In the genomic region with DNA sequence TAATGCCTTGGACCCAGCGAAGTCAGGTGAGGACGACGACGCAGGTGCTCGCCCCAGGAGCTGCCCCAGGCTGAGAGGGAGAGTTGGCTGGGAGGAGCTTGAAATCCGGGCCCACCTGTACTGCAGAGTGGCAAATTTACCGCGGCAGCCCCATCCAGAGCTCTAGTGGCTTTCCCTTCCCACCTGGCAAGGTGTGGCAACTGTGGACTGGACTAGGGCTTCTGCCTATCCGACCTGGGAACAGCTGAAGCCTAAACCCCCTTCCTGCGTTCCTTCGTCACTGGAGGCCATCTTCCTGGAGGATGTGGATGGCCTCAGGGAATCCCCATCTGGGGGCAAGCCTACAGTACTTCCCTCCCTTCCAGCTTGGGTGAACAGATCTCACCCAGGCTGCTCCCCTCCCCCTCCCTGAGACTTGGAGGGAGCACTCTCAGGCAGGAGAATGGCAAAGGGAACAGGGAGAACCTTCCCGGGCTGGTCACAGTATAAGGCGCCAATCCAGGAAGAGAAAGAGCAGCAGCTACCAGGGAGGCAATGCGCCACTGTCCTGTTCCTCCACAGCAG, we compare ENCODE assay signal across 9 mouse cellular contexts. TPM values are rescaled to one million over a fixed set of nuclear protein-coding genes. Genes with fewer than 3 reads are reported as not detected.
DNase-seq lines count a peak whose midpoint lies in the region; ATAC-seq and TF ChIP-seq lines count a peak whose summit lies in the region.
"Had no signal": no experiment of that assay in that cellular context is flagged by ENCODE, and none has a peak within 500 bp of the region (broad histone marks: within the 10 kb centered on the region; RNA-seq: fewer than 3 reads in every experiment).

No protein-coding gene starts in this region.

- no peak overlapping the region for H3K4me2 ChIP-seq in heart, embryonic 16.5 days (ENCODE audit: low read depth, low read length)
- H3K4me2 ChIP-seq in neural tube, embryonic 15.5 days: no peak overlapping the region
- H3K4me2 ChIP-seq in hindbrain, embryonic 16.5 days (ENCODE audit: low read length): no peak overlapping the region
- no peak overlapping the region for H3K4me2 ChIP-seq in stomach, postnatal 0 days (replicated peaks; ENCODE audit: low read depth)

- no peak for ATAC-seq in heart, embryonic 16.5 days (replicated peaks; ENCODE audit: extremely low read depth, insufficient read depth, low FRiP score)
- no peak for ATAC-seq in neural tube, embryonic 15.5 days (ENCODE audit: low FRiP score)
- ATAC-seq in hindbrain, embryonic 16.5 days: no peak
- no peak for ATAC-seq in stomach, postnatal 0 days (ENCODE audit: low FRiP score, low TSS enrichment)

- H3K36me3 ChIP-seq in heart, embryonic 16.5 days (ENCODE audit: control insufficient read depth, insufficient read depth): no peaks in the 10 kb centered on the region
- no peaks in the 10 kb centered on the region for H3K36me3 ChIP-seq in neural tube, embryonic 15.5 days
- no peaks in the 10 kb centered on the region for H3K36me3 ChIP-seq in hindbrain, embryonic 16.5 days (ENCODE audit: control insufficient read depth, insufficient read depth, low read length)
- no peaks in the 10 kb centered on the region for H3K36me3 ChIP-seq in stomach, postnatal 0 days (ENCODE audit: control insufficient read depth, insufficient read depth, low read length)

- DNase-seq in heart, adult 8-10 months (ENCODE audit: low spot score): no peak
- DNase-seq in neural tube, embryonic 10.5 days (ENCODE audit: extremely low spot score, low spot score): no peak
- DNase-seq in stomach, postnatal 0 days (ENCODE audit: low spot score): no peak
- no peak for DNase-seq in retina, embryonic 14.5 days (ENCODE audit: low spot score)
- DNase-seq: gastrocnemius, postnatal 10 days; layer of hippocampus, postnatal 36 days had no signal

- no peak for TF ChIP-seq CTCF in stomach, postnatal 0 days (IDR thresholded peaks at IDR 0.05; ENCODE audit: low read depth)

- no peak for TF ChIP-seq EP300 in stomach, postnatal 0 days (optimal IDR thresholded peaks at IDR 0.05)

- 69% methylated on average over 14 of the region's 14 CpGs for WGBS in heart, embryonic 16.5 days
- WGBS in neural tube, embryonic 15.5 days: 68% methylated on average over 14 of the region's 14 CpGs
- WGBS in hindbrain, embryonic 16.5 days: 75% methylated on average over 14 of the region's 14 CpGs
- 54% methylated on average over 14 of the region's 14 CpGs for WGBS in stomach, postnatal 0 days

- peak overlapping the region; percentile 30; the same call in 1 of the 2 replicates for H3K9ac ChIP-seq in heart, embryonic 16.5 days (ENCODE audit: low read length)
- 0 out of 2 replicates have a peak overlapping the region, but pooled peaks have one; percentile 1 for H3K9ac ChIP-seq in neural tube, embryonic 15.5 days (replicated peaks)
- H3K9ac ChIP-seq in hindbrain, embryonic 16.5 days (ENCODE audit: low read depth, low read length): peak overlapping the region; percentile 11; the same call in 1 of the 2 replicates
- peak overlapping the region; percentile 23; the same call in 1 of the 2 replicates for H3K9ac ChIP-seq in stomach, postnatal 0 days (ENCODE audit: low read length)

- no peak overlapping the region for H3K4me3 ChIP-seq in heart, embryonic 16.5 days (ENCODE audit: low read length)
- no peak overlapping the region for H3K4me3 ChIP-seq in neural tube, embryonic 15.5 days (replicated peaks)
- H3K4me3 ChIP-seq in hindbrain, embryonic 16.5 days (ENCODE audit: low read length): no peak overlapping the region
- H3K4me3 ChIP-seq in stomach, postnatal 0 days (ENCODE audit: low read depth, low read length): no peak overlapping the region

- no peaks in the 10 kb centered on the region for H3K9me3 ChIP-seq in heart, embryonic 16.5 days (replicated peaks; ENCODE audit: control insufficient read depth, low read length)
- H3K9me3 ChIP-seq in neural tube, embryonic 15.5 days (replicated peaks): no peaks in the 10 kb centered on the region
- no peaks in the 10 kb centered on the region for H3K9me3 ChIP-seq in hindbrain, embryonic 16.5 days (ENCODE audit: control insufficient read depth, low read length)
- no peaks in the 10 kb centered on the region for H3K9me3 ChIP-seq in stomach, postnatal 0 days (ENCODE audit: control insufficient read depth, low read length)

- peak overlapping the region; percentile 77 for H3K27ac ChIP-seq in heart, embryonic 16.5 days (ENCODE audit: low read length)
- no peak overlapping the region for H3K27ac ChIP-seq in neural tube, embryonic 15.5 days (replicated peaks)
- H3K27ac ChIP-seq in hindbrain, embryonic 16.5 days (ENCODE audit: low read depth, low read length): no peak overlapping the region
- H3K27ac ChIP-seq in stomach, postnatal 0 days (replicated peaks): peak overlapping the region; percentile 53

- H3K4me1 ChIP-seq in heart, embryonic 16.5 days (ENCODE audit: control insufficient read depth, insufficient read depth, low read length): peaks cover 79% of the 10 kb centered on the region
- H3K4me1 ChIP-seq in neural tube, embryonic 15.5 days: peaks cover 73% of the 10 kb centered on the region
- H3K4me1 ChIP-seq in hindbrain, embryonic 16.5 days (ENCODE audit: control insufficient read depth, insufficient read depth, low read depth, low read length): peaks cover 56% of the 10 kb centered on the region
- H3K4me1 ChIP-seq in stomach, postnatal 0 days (replicated peaks; ENCODE audit: control insufficient read depth, insufficient read depth): peaks cover 34% of the 10 kb centered on the region

- H3K27me3 ChIP-seq in heart, embryonic 16.5 days (ENCODE audit: control insufficient read depth, insufficient read depth, low read length): no peaks in the 10 kb centered on the region
- H3K27me3 ChIP-seq in neural tube, embryonic 15.5 days (replicated peaks): no peaks in the 10 kb centered on the region
- H3K27me3 ChIP-seq in hindbrain, embryonic 16.5 days (replicated peaks; ENCODE audit: control insufficient read depth, insufficient read depth, low read length): no peaks in the 10 kb centered on the region
- H3K27me3 ChIP-seq in stomach, postnatal 0 days (ENCODE audit: control insufficient read depth, insufficient read depth, low read length): no peaks in the 10 kb centered on the region

RNA-seq across cellular contexts. Expression of a gene that starts 29.7 kb away (rescaled TPM):
- 7.1 and 7.5 TPM in 2 replicates for polyA plus RNA-seq in heart, embryonic 16.5 days (2015; fragmentation: Nextera tagmentation; extraction: Ambion mirVana)
- 10 to 100 TPM; 13.1 to 17.5 (median 14.5) TPM for total RNA-seq in heart, adult 8-10 months (2022)
- polyA plus RNA-seq in neural tube, embryonic 15.5 days (2015; fragmentation: Nextera tagmentation; extraction: Ambion mirVana): 4.0 and 5.4 TPM in 2 replicates
- polyA plus RNA-seq in hindbrain, embryonic 16.5 days (2015; fragmentation: Nextera tagmentation; extraction: Ambion mirVana): 3.1 and 4.3 TPM in 2 replicates
- polyA plus RNA-seq in stomach, postnatal 0 days (2015; fragmentation: Nextera tagmentation; extraction: Ambion mirVana): 4.0 and 4.1 TPM in 2 replicates

RNA-seq across cellular contexts. Expression of a gene that starts 40.7 kb away (rescaled TPM):
- 0.59 and 0.60 TPM in 2 replicates for polyA plus RNA-seq in heart, embryonic 16.5 days (2015; fragmentation: Nextera tagmentation; extraction: Ambion mirVana)
- under 1 TPM in 2 of 4 experiments, not detected in 2; 0.11 TPM for total RNA-seq in heart, adult 8-10 months (2022)
- 3.2 and 3.8 TPM in 2 replicates for polyA plus RNA-seq in neural tube, embryonic 15.5 days (2015; fragmentation: Nextera tagmentation; extraction: Ambion mirVana)
- polyA plus RNA-seq in hindbrain, embryonic 16.5 days (2015; fragmentation: Nextera tagmentation; extraction: Ambion mirVana): 4.7 and 4.8 TPM in 2 replicates
- polyA plus RNA-seq in stomach, postnatal 0 days (2015; fragmentation: Nextera tagmentation; extraction: Ambion mirVana): 0.48 and 0.49 TPM in 2 replicates

Comparison
In these comparisons a context has a peak if more than half of its experiments do, and no peak if none do; other contexts are left out.
1. H3K27ac ChIP-seq: peak in heart, embryonic 16.5 days (single experiment) and stomach, postnatal 0 days (single experiment); none in neural tube, embryonic 15.5 days (single experiment) and hindbrain, embryonic 16.5 days (single experiment).
2. Peak in every context shown above with its lines, with median percentiles within 50 percentile points of each other: H3K9ac ChIP-seq.